8 mouse cellular contexts compared by ENCODE assay signal in the genomic region with DNA sequence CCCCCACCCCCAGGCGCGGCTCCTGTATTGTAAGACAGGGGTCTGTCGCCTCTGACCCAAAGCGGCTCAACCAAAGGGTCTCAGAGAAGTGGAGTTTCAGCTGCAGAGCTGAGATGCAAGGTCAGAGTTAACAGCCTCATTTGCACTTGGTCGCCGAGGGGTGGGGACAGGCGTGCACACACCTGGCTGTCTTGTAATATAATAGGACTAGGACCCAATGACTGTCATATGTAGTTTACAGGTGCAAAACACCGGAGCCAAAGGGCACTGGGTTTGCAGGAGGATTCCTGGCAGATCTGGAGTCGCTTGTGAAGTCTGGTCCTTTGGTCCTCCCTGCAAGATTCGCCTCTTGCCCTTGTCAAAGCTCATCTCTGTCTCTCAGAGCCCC. TPM values are rescaled to one million over a fixed set of nuclear protein-coding genes. Genes with fewer than 3 reads are reported as not detected.
DNase-seq lines count a peak whose midpoint lies in the region; ATAC-seq and TF ChIP-seq lines count a peak whose summit lies in the region.

No protein-coding gene starts in this region.

- H3K4me2 ChIP-seq in heart, embryonic 15.5 days: peak overlapping the region; percentile 99
- peak overlapping the region; percentile 94 for H3K4me2 ChIP-seq in limb, embryonic 11.5 days (ENCODE audit: low read depth, severe bottlenecking)

- ATAC-seq in heart, embryonic 15.5 days (replicated peaks; ENCODE audit: insufficient number of reproducible peaks, insufficient read depth, low FRiP score, low read depth): peak; percentile 21; the same call in 1 of the 2 replicates
- peak; percentile 47; the same call in 1 of the 2 replicates for ATAC-seq in limb, embryonic 11.5 days (ENCODE audit: insufficient number of reproducible peaks, low FRiP score, low TSS enrichment, low read depth)

- TF ChIP-seq CTCF in small intestine, adult 2 months (IDR thresholded peaks at IDR 0.05; ENCODE audit: extremely low read depth, insufficient read length, insufficient replicate concordance, low read depth, low read length): no peak

- peak; percentile 37 for DNase-seq in retina, postnatal 1 day
- DNase-seq in retina, embryonic 14.5 days (ENCODE audit: low spot score): no peak
- DNase-seq in limb, embryonic 11.5 days (ENCODE audit: low spot score): no peak
- no peak for DNase-seq in embryo, embryonic 10 days (ENCODE audit: low spot score)
- DNase-seq in right cerebral cortex, postnatal 10 days (ENCODE audit: low spot score in 2 of 2): no peak
- no peak for DNase-seq in lung, postnatal 4 days

- no peaks in the 10 kb centered on the region for H3K9me3 ChIP-seq in heart, embryonic 15.5 days (replicated peaks)
- no peaks in the 10 kb centered on the region for H3K9me3 ChIP-seq in limb, embryonic 11.5 days (ENCODE audit: control insufficient read depth, low read length)

- peak overlapping the region; percentile 72 for H3K9ac ChIP-seq in heart, embryonic 15.5 days
- peak overlapping the region; percentile 47 for H3K9ac ChIP-seq in limb, embryonic 11.5 days (ENCODE audit: low read length)

- peaks cover 15% of the 10 kb centered on the region for H3K4me1 ChIP-seq in heart, embryonic 15.5 days (replicated peaks)
- no peaks in the 10 kb centered on the region for H3K4me1 ChIP-seq in limb, embryonic 11.5 days (ENCODE audit: control insufficient read depth, insufficient read depth, low read length)
- H3K4me1 ChIP-seq in small intestine, adult 2 months (ENCODE audit: control insufficient read depth, insufficient read depth, insufficient read length, low read length): peaks cover 2% of the 10 kb centered on the region; the same call in 1 of the 2 replicates

- peaks cover 11% of the 10 kb centered on the region; the same call in 1 of the 2 replicates for H3K27me3 ChIP-seq in heart, embryonic 15.5 days
- H3K27me3 ChIP-seq in limb, embryonic 11.5 days (ENCODE audit: control insufficient read depth, insufficient read depth, low read length): peaks cover 27% of the 10 kb centered on the region
- no peaks in the 10 kb centered on the region for H3K27me3 ChIP-seq in small intestine, adult 2 months (ENCODE audit: control insufficient read depth, insufficient read depth, low read length)

- no peak overlapping the region for H3K27ac ChIP-seq in heart, embryonic 15.5 days
- H3K27ac ChIP-seq in limb, embryonic 11.5 days (replicated peaks; ENCODE audit: low read depth, low read length): no peak overlapping the region
- H3K27ac ChIP-seq in small intestine, adult 2 months (ENCODE audit: insufficient read depth, low read depth, low read length): peak overlapping the region; percentile 57

- peak overlapping the region; percentile 82 for H3K4me3 ChIP-seq in heart, embryonic 15.5 days
- peak overlapping the region; percentile 52 for H3K4me3 ChIP-seq in limb, embryonic 11.5 days (ENCODE audit: low read depth, low read length)
- peak overlapping the region; percentile 74 for H3K4me3 ChIP-seq in small intestine, adult 2 months (ENCODE audit: low read depth, low read length)

- no peak; the same call in 1 of the 2 replicates for TF ChIP-seq POLR2A in small intestine, adult 2 months (IDR thresholded peaks at IDR 0.05; ENCODE audit: low read depth, low read length)

- H3K36me3 ChIP-seq in heart, embryonic 15.5 days: no peaks in the 10 kb centered on the region
- no peaks in the 10 kb centered on the region for H3K36me3 ChIP-seq in limb, embryonic 11.5 days (ENCODE audit: control insufficient read depth, insufficient read depth, low read length)
- no peaks in the 10 kb centered on the region for H3K36me3 ChIP-seq in small intestine, adult 2 months (ENCODE audit: control insufficient read depth, insufficient read depth, low read length)

- 4% methylated on average over 10 of the region's 10 CpGs for WGBS in heart, embryonic 15.5 days
- WGBS in limb, embryonic 11.5 days: 4% methylated on average over 10 of the region's 10 CpGs
- 2% methylated on average over 10 of the region's 10 CpGs for WGBS in small intestine, adult 2 months

RNA-seq across cellular contexts. Expression of a gene that starts 0.3 kb away (rescaled TPM):
- 51.1 and 56.1 TPM in 2 replicates for polyA plus RNA-seq in heart, embryonic 15.5 days (2015; fragmentation: Nextera tagmentation; extraction: Ambion mirVana)
- polyA plus RNA-seq in limb, embryonic 11.5 days (2014; fragmentation: Nextera tagmentation; extraction: Ambion mirVana): 27.7 and 28.8 TPM in 2 replicates
- polyA plus RNA-seq in small intestine, adult 2 months (2012; rRNA removed): 3.7 and 4.5 TPM in 2 replicates

RNA-seq across cellular contexts. Expression of a gene that starts 24.8 kb away (rescaled TPM):
- polyA plus RNA-seq in heart, embryonic 15.5 days (2015; fragmentation: Nextera tagmentation; extraction: Ambion mirVana): 78.9 and 82.5 TPM in 2 replicates
- polyA plus RNA-seq in limb, embryonic 11.5 days (2014; fragmentation: Nextera tagmentation; extraction: Ambion mirVana): 25.6 and 26.4 TPM in 2 replicates
- polyA plus RNA-seq in small intestine, adult 2 months (2012; rRNA removed): 15.9 and 31.9 TPM in 2 replicates
